Mouse (Mus musculus) heart, postnatal 0 days (tissue): Measurements from ENCODE around the gene Fgfr2.

ENCODE experiments used
- CTCF ChIP-seq: IDR thresholded peaks from 2 replicates; pipeline ENCODE4 v1.5.1; 2016; ENCODE audit warnings: antibody characterized with exemption, control low read depth, low read depth
- EP300 ChIP-seq: IDR thresholded peaks from 2 replicates; pipeline ENCODE4 v1.6.1; 2016; ENCODE audit warnings: antibody characterized with exemption, low read depth

- TF ChIP-seq CTCF (no peak), EP300 (no peak)
Observed at GRCm38 (mm10) chr7:132803962-132804361, 319.2 kb downstream of the Fgfr2 start.
